In the genomic region with DNA sequence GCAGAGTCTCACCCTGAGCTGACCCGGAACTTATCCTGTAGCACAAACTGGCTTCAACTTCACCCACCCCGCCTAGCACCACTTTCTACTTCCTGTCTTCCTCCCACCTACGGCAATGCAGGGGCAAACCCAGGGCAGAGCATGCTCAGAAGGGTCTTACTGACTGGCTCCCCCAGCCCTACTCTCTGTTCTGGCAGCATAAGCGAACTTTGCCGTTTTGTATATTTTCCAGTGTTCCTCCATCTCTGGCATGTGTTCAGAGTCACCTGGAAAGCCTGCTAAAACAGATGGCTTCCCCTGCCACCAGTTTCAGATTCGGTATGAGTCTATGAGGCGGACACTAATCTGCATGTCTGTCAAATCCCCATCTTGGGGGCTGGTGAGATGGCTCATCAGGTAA, we compare ENCODE assay signal across 14 mouse cellular contexts. TPM values are rescaled to one million over a fixed set of nuclear protein-coding genes. Genes with fewer than 3 reads are reported as not detected.
A peak's percentile ranks its signal among the peaks of the same experiment; 100 is the strongest.
DNase-seq lines count a peak whose midpoint lies in the region; ATAC-seq and TF ChIP-seq lines count a peak whose summit lies in the region.
"Had no signal": no experiment of that assay in that cellular context is flagged by ENCODE, and none has a peak within 500 bp of the region (broad histone marks: within the 10 kb centered on the region; RNA-seq: fewer than 3 reads in every experiment).

No protein-coding gene starts in this region.

- intact Hi-C loops in heart, postnatal 36 days (cut with DNase I), result no loop called here
- intact Hi-C loops in left cerebral cortex, postnatal 14 days (cut with DNase I), result no loop called here

- no peaks in the 10 kb centered on the region for H3K9me3 ChIP-seq in heart, embryonic 10.5 days
- H3K9me3 ChIP-seq in midbrain, postnatal 0 days (ENCODE audit: low read length), result no peaks in the 10 kb centered on the region
- no peaks in the 10 kb centered on the region for H3K9me3 ChIP-seq in midbrain, embryonic 15.5 days
- H3K9me3 ChIP-seq: hindbrain, embryonic 13.5 days; neural tube, embryonic 15.5 days had no signal

- H3K4me3 ChIP-seq in heart, embryonic 10.5 days, result no peak overlapping the region
- H3K4me3 ChIP-seq in midbrain, postnatal 0 days (ENCODE audit: low read depth, low read length), result no peak overlapping the region
- H3K4me3 ChIP-seq in midbrain, embryonic 15.5 days, result no peak overlapping the region
- H3K4me3 ChIP-seq in cerebellum, adult 2 months (replicated peaks; ENCODE audit: insufficient read depth, low read depth, low read length), result no peak overlapping the region
- H3K4me3 ChIP-seq: hindbrain, embryonic 13.5 days; neural tube, embryonic 15.5 days had no signal

- no peak for ATAC-seq in midbrain, postnatal 0 days (ENCODE audit: low FRiP score)
- no peak for ATAC-seq in midbrain, embryonic 15.5 days (replicated peaks)

- peaks cover 10% of the 10 kb centered on the region; the same call in 1 of the 2 replicates for H3K27me3 ChIP-seq in heart, embryonic 10.5 days (ENCODE audit: insufficient read depth, poor library complexity, severe bottlenecking)
- no peaks in the 10 kb centered on the region; the same call in 1 of the 2 replicates for H3K27me3 ChIP-seq in midbrain, postnatal 0 days (ENCODE audit: insufficient read depth, low read length)
- H3K27me3 ChIP-seq in midbrain, embryonic 15.5 days (replicated peaks), result no peaks in the 10 kb centered on the region
- H3K27me3 ChIP-seq in cerebellum, adult 2 months (ENCODE audit: control insufficient read depth, insufficient read depth, low read length), result no peaks in the 10 kb centered on the region
- H3K27me3 ChIP-seq: neural tube, embryonic 15.5 days had no signal

- H3K27ac ChIP-seq in heart, embryonic 10.5 days, result peak overlapping the region; percentile 59
- H3K27ac ChIP-seq in midbrain, postnatal 0 days (ENCODE audit: low read depth, low read length), result no peak overlapping the region
- H3K27ac ChIP-seq in midbrain, embryonic 15.5 days, result no peak overlapping the region
- H3K27ac ChIP-seq in cerebellum, adult 2 months (ENCODE audit: insufficient read depth, low read length), result no peak overlapping the region
- H3K27ac ChIP-seq: hindbrain, embryonic 13.5 days; liver, embryonic 14.5 days; neural tube, embryonic 15.5 days had no signal

- no peak for DNase-seq in heart, embryonic 10.5 days (ENCODE audit: low spot score)
- DNase-seq in heart, postnatal 36 days, result no peak
- peak; percentile 50 for DNase-seq in midbrain, postnatal 0 days (ENCODE audit: low spot score)
- peak; percentile 40 to 59 for DNase-seq in cerebellum, adult 2 months
- DNase-seq in thymus, postnatal 10 days (ENCODE audit: low spot score in 2 of 2), result peak; percentile 66 to 70
- DNase-seq in retina, postnatal 1 day, result no peak
- DNase-seq in left cerebral cortex, postnatal 14 days (ENCODE audit: low spot score in 2 of 2), result no peak
- DNase-seq: adrenal gland, adult 2 months had no signal

- H3K9ac ChIP-seq in midbrain, postnatal 0 days (replicated peaks; ENCODE audit: low read length, poor library complexity, severe bottlenecking), result no peak overlapping the region
- no peak overlapping the region for H3K9ac ChIP-seq in midbrain, embryonic 15.5 days
- H3K9ac ChIP-seq: hindbrain, embryonic 13.5 days; liver, embryonic 14.5 days; neural tube, embryonic 15.5 days had no signal

- H3K4me2 ChIP-seq in midbrain, postnatal 0 days (ENCODE audit: low read depth, low read length, poor library complexity, severe bottlenecking), result no peak overlapping the region
- no peak overlapping the region for H3K4me2 ChIP-seq in midbrain, embryonic 15.5 days
- H3K4me2 ChIP-seq: hindbrain, embryonic 13.5 days; neural tube, embryonic 15.5 days had no signal

- WGBS in heart, embryonic 10.5 days, result 64% methylated on average over 7 of the region's 7 CpGs
- WGBS in midbrain, postnatal 0 days, result 77% methylated on average over 7 of the region's 7 CpGs
- 76% methylated on average over 7 of the region's 7 CpGs for WGBS in midbrain, embryonic 15.5 days
- 10% methylated on average over 7 of the region's 7 CpGs for WGBS in cerebellum, adult 2 months

- H3K4me1 ChIP-seq in heart, embryonic 10.5 days, result peaks cover 13% of the 10 kb centered on the region
- peaks cover 7% of the 10 kb centered on the region; the same call in 1 of the 2 replicates for H3K4me1 ChIP-seq in midbrain, postnatal 0 days (ENCODE audit: insufficient read depth, low read length)
- H3K4me1 ChIP-seq in midbrain, embryonic 15.5 days, result peaks cover 12% of the 10 kb centered on the region; the same call in 1 of the 2 replicates
- no peaks in the 10 kb centered on the region; the same call in 1 of the 2 replicates for H3K4me1 ChIP-seq in cerebellum, adult 2 months (ENCODE audit: control insufficient read depth, insufficient read depth, low read length)

- no peak for TF ChIP-seq CTCF in midbrain, postnatal 0 days (IDR thresholded peaks at IDR 0.05)
- TF ChIP-seq CTCF in cerebellum, adult 2 months (IDR thresholded peaks at IDR 0.05; ENCODE audit: borderline replicate concordance, insufficient read depth, low read depth, low read length), result no peak

- no peaks in the 10 kb centered on the region for H3K36me3 ChIP-seq in heart, embryonic 10.5 days
- H3K36me3 ChIP-seq in midbrain, postnatal 0 days (ENCODE audit: insufficient read depth, low read length), result no peaks in the 10 kb centered on the region
- no peaks in the 10 kb centered on the region for H3K36me3 ChIP-seq in midbrain, embryonic 15.5 days (replicated peaks)
- H3K36me3 ChIP-seq: hindbrain, embryonic 13.5 days; neural tube, embryonic 15.5 days had no signal

- TF ChIP-seq POLR2A in cerebellum, adult 2 months (IDR thresholded peaks at IDR 0.05; ENCODE audit: borderline replicate concordance, insufficient read depth, low read length), result no peak

RNA-seq across cellular contexts. Expression of gene Fam167b, which starts 2.0 kb away (rescaled TPM):
- 1.6 and 3.6 TPM in 2 replicates for polyA plus RNA-seq in heart, embryonic 10.5 days (2016; fragmentation: Nextera tagmentation; extraction: Ambion mirVana)
- under 1 TPM; 0.46 to 1.00 TPM for total RNA-seq in heart, postnatal 36 days (2021)
- total RNA-seq in midbrain, postnatal 0 days (2014; rRNA removed), result not detected in 2 replicates
- polyA plus RNA-seq in midbrain, postnatal 0 days (2015; fragmentation: Nextera tagmentation; extraction: Ambion mirVana), result not detected in 2 replicates
- 0.31 TPM in 1 of 2 replicates, not detected in the other for polyA plus RNA-seq in midbrain, embryonic 15.5 days (2015; fragmentation: Nextera tagmentation; extraction: Ambion mirVana)
- 0.26 and 0.40 TPM in 2 replicates for polyA plus RNA-seq in cerebellum, adult 2 months (2012; rRNA removed)
- total RNA-seq in left cerebral cortex, postnatal 14 days (2021), result not detected
- total RNA-seq: layer of hippocampus, postnatal 10 days; megakaryocyte-erythroid progenitor cell, adult 5-6 weeks had no signal
- polyA plus RNA-seq: neural tube, embryonic 15.5 days had no signal

RNA-seq across cellular contexts. Expression of gene Lck, which starts 6.9 kb away (rescaled TPM):
- polyA plus RNA-seq in heart, embryonic 10.5 days (2016; fragmentation: Nextera tagmentation; extraction: Ambion mirVana), result 3.0 and 6.3 TPM in 2 replicates
- total RNA-seq in heart, postnatal 36 days (2021), result 1 to 10 TPM in 1 of 2 experiments, under 1 TPM in 1; 0.72 to 1.5 TPM
- 17.5 and 20.4 TPM in 2 replicates for total RNA-seq in midbrain, postnatal 0 days (2014; rRNA removed)
- 17.5 and 20.7 TPM in 2 replicates for polyA plus RNA-seq in midbrain, postnatal 0 days (2015; fragmentation: Nextera tagmentation; extraction: Ambion mirVana)
- 12.5 and 13.5 TPM in 2 replicates for polyA plus RNA-seq in midbrain, embryonic 15.5 days (2015; fragmentation: Nextera tagmentation; extraction: Ambion mirVana)
- polyA plus RNA-seq in cerebellum, adult 2 months (2012; rRNA removed), result 0.92 and 1.00 TPM in 2 replicates
- total RNA-seq in left cerebral cortex, postnatal 14 days (2021), result 1 to 10 TPM; 5.5 to 8.5 TPM

RNA-seq across cellular contexts. Expression of gene Eif3i, which starts 20.1 kb away (rescaled TPM):
- 212 and 236 TPM in 2 replicates for polyA plus RNA-seq in heart, embryonic 10.5 days (2016; fragmentation: Nextera tagmentation; extraction: Ambion mirVana)
- 100 to 1,000 TPM; 125 to 129 TPM for total RNA-seq in heart, postnatal 36 days (2021)
- 282 and 300 TPM in 2 replicates for total RNA-seq in midbrain, postnatal 0 days (2014; rRNA removed)
- 213 and 222 TPM in 2 replicates for polyA plus RNA-seq in midbrain, postnatal 0 days (2015; fragmentation: Nextera tagmentation; extraction: Ambion mirVana)
- 195 and 208 TPM in 2 replicates for polyA plus RNA-seq in midbrain, embryonic 15.5 days (2015; fragmentation: Nextera tagmentation; extraction: Ambion mirVana)
- 231 and 232 TPM in 2 replicates for polyA plus RNA-seq in cerebellum, adult 2 months (2012; rRNA removed)
- total RNA-seq in left cerebral cortex, postnatal 14 days (2021), result 100 to 1,000 TPM; 139 to 140 TPM

RNA-seq across cellular contexts. Expression of gene Tmem234, which starts 20.1 kb away (rescaled TPM):
- polyA plus RNA-seq in heart, embryonic 10.5 days (2016; fragmentation: Nextera tagmentation; extraction: Ambion mirVana), result 184 and 200 TPM in 2 replicates
- 10 to 100 TPM; 42.7 to 43.6 TPM for total RNA-seq in heart, postnatal 36 days (2021)
- total RNA-seq in midbrain, postnatal 0 days (2014; rRNA removed), result 146 and 189 TPM in 2 replicates
- 210 and 232 TPM in 2 replicates for polyA plus RNA-seq in midbrain, postnatal 0 days (2015; fragmentation: Nextera tagmentation; extraction: Ambion mirVana)
- polyA plus RNA-seq in midbrain, embryonic 15.5 days (2015; fragmentation: Nextera tagmentation; extraction: Ambion mirVana), result 198 and 199 TPM in 2 replicates
- polyA plus RNA-seq in cerebellum, adult 2 months (2012; rRNA removed), result 143 and 144 TPM in 2 replicates
- 100 to 1,000 TPM in 1 of 2 experiments, 10 to 100 TPM in 1; 91.8 to 105 TPM for total RNA-seq in left cerebral cortex, postnatal 14 days (2021)

RNA-seq across cellular contexts. Expression of gene Dcdc2b, which starts 33.7 kb away (rescaled TPM):
- polyA plus RNA-seq in heart, embryonic 10.5 days (2016; fragmentation: Nextera tagmentation; extraction: Ambion mirVana), result 1.1 and 1.7 TPM in 2 replicates
- under 1 TPM; 0.44 to 0.95 TPM for total RNA-seq in heart, postnatal 36 days (2021)
- 0.82 and 3.9 TPM in 2 replicates for total RNA-seq in midbrain, postnatal 0 days (2014; rRNA removed)
- polyA plus RNA-seq in midbrain, postnatal 0 days (2015; fragmentation: Nextera tagmentation; extraction: Ambion mirVana), result 2.7 and 4.4 TPM in 2 replicates
- polyA plus RNA-seq in midbrain, embryonic 15.5 days (2015; fragmentation: Nextera tagmentation; extraction: Ambion mirVana), result 4.2 and 4.6 TPM in 2 replicates
- 8.8 and 10.6 TPM in 2 replicates for polyA plus RNA-seq in cerebellum, adult 2 months (2012; rRNA removed)
- 1 to 10 TPM; 2.7 to 3.9 TPM for total RNA-seq in left cerebral cortex, postnatal 14 days (2021)

Comparison
In these comparisons a context has a peak if more than half of its experiments do, and no peak if none do; other contexts are left out.
1. DNase-seq: peak in midbrain, postnatal 0 days (single experiment), cerebellum, adult 2 months (2 of 2) and thymus, postnatal 10 days (2 of 2); none in heart, embryonic 10.5 days (single experiment), heart, postnatal 36 days (0 of 2), retina, postnatal 1 day (single experiment) and left cerebral cortex, postnatal 14 days (0 of 2).